Mouse (Mus musculus) lung, postnatal 0 days (tissue): Measurements from ENCODE around the gene Sorbs1.

Experiments
- CTCF ChIP-seq: IDR thresholded peaks from 2 replicates; pipeline ENCODE4 v1.5.1; 2016; ENCODE audit warnings: antibody characterized with exemption, mild to moderate bottlenecking
- EP300 ChIP-seq: IDR thresholded peaks from 2 replicates; pipeline ENCODE4 v1.6.1; 2016; ENCODE audit warnings: antibody characterized with exemption, mild to moderate bottlenecking, control low read depth

DNA sequence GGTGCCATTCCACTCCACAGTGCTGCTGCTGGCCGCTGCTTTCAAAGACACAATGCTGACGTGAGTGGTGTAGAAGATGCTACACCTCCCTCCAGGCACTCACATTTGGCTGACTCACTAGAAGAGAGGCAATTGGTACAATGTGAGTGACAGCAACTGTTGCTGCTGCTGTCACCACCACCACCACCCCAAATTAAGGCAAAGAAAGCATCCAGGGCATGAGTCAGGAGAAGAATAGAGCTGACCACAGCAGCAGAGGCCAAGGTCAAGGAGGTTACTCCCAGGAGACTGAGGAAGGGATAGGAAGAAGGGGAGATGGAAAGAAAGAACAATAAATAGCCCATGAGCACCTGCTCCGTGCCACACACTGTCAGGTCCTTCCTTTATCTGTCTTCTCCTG, 84.4 kb downstream of the Sorbs1 start:
- TF ChIP-seq CTCF: no peak
- no peak for TF ChIP-seq EP300
